Mouse (Mus musculus): ENCODE measurements around the gene Hyal5.

Gene Hyal5

GRCm38 (mm10) chr6:24857697-24858096 lies at the start of gene Hyal5:
Hyal5 (plus strand) TSS chr6:24857997.
- DNase-seq (ENCODE audit: low spot score) = no peak

- DNase-seq (ENCODE audit: low spot score) = no peak
These were observed 35.7 kb upstream of the Hyal5 start for GRCm38 (mm10) chr6:24822070-24822469.

GRCm38 (mm10) chr6:24860320-24860719 lies 2.5 kb downstream of the Hyal5 start:
- DNase-seq (ENCODE audit: low spot score) = no peak

DNA sequence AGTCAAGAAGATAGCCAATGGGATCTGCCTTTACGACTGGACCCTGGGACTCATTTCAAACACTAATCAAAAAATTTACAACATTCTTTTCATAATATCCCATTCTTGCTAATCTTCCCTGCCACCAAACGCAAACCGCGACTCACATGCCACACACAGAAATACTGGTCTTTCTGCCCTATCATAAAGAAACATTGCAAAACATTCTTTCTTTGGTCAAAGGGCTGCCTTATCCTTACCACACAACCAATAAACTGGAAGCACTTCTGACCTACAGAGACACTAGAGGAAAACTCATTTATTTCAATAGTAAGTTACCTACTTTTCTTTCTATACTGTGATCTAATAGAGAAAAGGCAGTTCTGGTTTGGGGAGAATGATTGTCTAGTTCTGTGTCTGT lies 5.9 kb downstream of the Hyal5 start:
- DNase-seq (ENCODE audit: low spot score) = no peak

- DNase-seq (ENCODE audit: low spot score) = no peak
These were observed 36.5 kb downstream of the Hyal5 start for GRCm38 (mm10) chr6:24894146-24894873.

DNA sequence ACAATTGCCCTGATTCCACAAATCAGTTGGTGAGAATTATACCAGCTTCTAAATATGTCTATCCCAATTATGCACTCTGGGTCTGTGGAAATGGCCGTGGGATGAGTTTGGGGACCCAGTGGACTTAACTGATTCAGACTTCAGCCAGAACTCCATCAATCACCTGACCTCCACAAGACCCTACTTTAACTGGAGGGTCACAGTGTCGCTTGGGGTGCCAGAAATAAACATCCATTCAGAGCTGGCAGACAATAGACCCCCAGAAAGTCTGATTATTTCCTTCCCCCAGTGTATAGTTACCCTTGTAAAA lies 37.0 kb downstream of the Hyal5 start:
- no peak for DNase-seq (ENCODE audit: low spot score)

DNA sequence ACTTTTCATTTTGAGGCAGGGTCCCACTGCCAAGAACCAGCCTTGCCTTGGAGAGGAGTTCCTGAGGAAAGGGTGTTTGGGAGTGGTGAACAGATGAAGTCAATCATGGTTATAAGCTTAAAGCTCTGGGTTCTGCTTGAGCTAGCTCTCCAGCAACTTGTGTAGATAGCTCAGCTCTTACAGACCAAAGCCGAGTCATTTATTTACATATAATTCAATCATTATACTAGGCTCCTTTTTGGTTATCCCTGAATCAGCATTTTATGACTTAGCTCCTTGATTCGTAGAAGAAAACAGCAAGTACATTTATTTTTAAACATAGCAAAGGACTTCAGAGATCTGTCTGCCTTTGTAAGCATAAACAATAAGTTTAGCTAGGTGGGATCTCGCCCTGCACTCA lies 47.3 kb downstream of the Hyal5 start:
- no peak for DNase-seq (ENCODE audit: low spot score)

GRCm38 (mm10) chr6:24907824-24908223 lies 50.0 kb downstream of the Hyal5 start:
- DNase-seq (ENCODE audit: low spot score) = no peak

DNA sequence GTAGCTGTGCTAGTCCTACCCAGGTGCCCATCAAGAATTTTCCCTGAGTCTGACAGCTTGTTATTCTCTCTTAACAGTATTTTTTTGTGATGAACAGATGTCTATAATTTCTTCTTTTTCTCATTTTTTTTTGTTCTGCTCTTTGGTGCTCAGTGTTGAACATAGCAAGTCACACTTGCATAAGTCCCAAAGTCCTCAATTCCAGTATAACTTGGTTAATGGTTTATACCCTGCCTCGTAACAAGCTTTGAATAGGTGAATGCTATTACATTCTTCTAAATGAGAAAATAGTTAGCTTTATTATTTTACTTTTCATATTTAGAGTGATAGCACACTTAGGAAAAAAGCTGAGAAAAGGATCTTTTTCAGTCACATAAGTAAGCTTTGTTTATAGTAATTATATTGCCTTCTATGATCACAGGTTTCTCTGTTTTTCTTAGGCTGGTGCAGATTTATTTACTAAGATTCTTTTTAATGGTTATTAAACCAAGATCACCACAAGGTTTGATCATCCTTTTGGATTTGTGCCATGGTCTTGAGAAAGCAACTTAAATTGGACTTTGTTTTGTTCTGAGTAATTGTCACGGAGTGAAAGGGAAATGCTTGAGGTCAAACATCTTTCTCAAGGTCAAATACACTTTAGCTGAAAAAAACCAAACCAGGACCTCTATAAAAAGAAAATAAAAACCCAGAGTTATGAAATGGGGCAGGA lies 52.4 kb downstream of the Hyal5 start:
- no peak for DNase-seq (ENCODE audit: low spot score)

DNA sequence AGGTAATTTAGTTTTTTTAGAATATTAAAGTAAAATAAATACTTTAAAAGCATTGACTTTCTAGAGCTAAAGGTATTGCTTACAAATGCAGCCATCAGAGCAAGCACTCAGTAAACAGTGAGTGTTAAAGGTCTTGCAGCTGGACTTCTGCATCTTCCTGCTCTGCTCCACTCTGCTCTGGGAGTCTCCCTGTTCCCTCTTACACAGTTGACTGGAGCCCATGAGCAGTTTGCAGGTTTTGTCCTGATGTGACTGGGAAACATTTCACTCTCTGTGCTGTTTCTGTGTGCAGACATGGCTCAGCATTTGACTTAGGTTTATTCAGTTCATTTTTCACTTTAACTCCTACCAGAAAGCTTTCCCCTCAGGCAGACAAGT lies 52.9 kb downstream of the Hyal5 start:
- DNase-seq (ENCODE audit: low spot score) = no peak

- no peak for DNase-seq (ENCODE audit: low spot score)
These were observed 55.8 kb downstream of the Hyal5 start for GRCm38 (mm10) chr6:24913591-24913990.

GRCm38 (mm10) chr6:24925076-24925785 lies 67.4 kb downstream of the Hyal5 start:
- no peak for DNase-seq (ENCODE audit: low spot score)
